Mouse (Mus musculus) hindbrain, embryonic 14.5 days (tissue): ENCODE measurements at regions not wholly inside any gene's neighbourhood (a gene's known extent, or its start where the extent isn't known, plus 50 kb on each side); places are given as distances from the start of the nearest gene placed in this dataset.
"Not testable (repeated sequence)": the region's sequence is repeated elsewhere in the genome, so short reads cannot be mapped to it uniquely, and the experiment has no call there.

Source experiments
- ATAC-seq: fragments of 200-750 bp; cut with Nextera tagmentation; 2 replicates; pipeline ENCODE4 v1.8.0; 2017; ENCODE audit warnings: moderate number of reproducible peaks, mild to moderate bottlenecking, moderate TSS enrichment, moderate library complexity; ENCODE audit not compliant: low FRiP score
- DNase-seq: peaks from one replicate; pipeline ENCODE4 v3.0.0-alpha.2; 2015; ENCODE audit warnings: low spot score
- H3K27ac ChIP-seq: fragments of 300-500 bp; sonication (generic); 2 replicates; pipeline ENCODE4 v1.5.1; 2014; ENCODE audit warnings: mild to moderate bottlenecking, moderate library complexity
- H3K27me3 ChIP-seq: fragments of 300-500 bp; sonication (generic); 2 replicates; pipeline ENCODE4 v1.6.1; 2014; ENCODE audit warnings: mild to moderate bottlenecking, low read length, mixed read lengths; ENCODE audit not compliant: control insufficient read depth, insufficient read depth
- H3K36me3 ChIP-seq: fragments of 300-500 bp; sonication (generic); replicated peaks from 2 replicates; pipeline ENCODE4 v1.6.1; 2014; ENCODE audit not compliant: control insufficient read depth, insufficient read depth
- H3K4me1 ChIP-seq: fragments of 300-500 bp; sonication (generic); replicated peaks from 2 replicates; pipeline ENCODE4 v1.6.1; 2014; ENCODE audit warnings: antibody characterized with exemption, low read length, mixed read lengths; ENCODE audit not compliant: control insufficient read depth, insufficient read depth
- H3K4me2 ChIP-seq: fragments of 300-500 bp; sonication (generic); replicated peaks from 2 replicates; pipeline ENCODE4 v1.6.1; 2014; ENCODE audit warnings: mild to moderate bottlenecking, moderate library complexity
- H3K4me3 ChIP-seq: fragments of 300-500 bp; sonication (generic); replicated peaks from 2 replicates; pipeline ENCODE4 v1.5.1; 2014; ENCODE audit warnings: mild to moderate bottlenecking, low read length
- H3K9ac ChIP-seq: fragments of 300-500 bp; sonication (generic); 2 replicates; pipeline ENCODE4 v1.6.1; 2014
- H3K9me3 ChIP-seq: fragments of 300-500 bp; sonication (generic); 2 replicates; pipeline ENCODE4 v1.6.1; 2016; ENCODE audit warnings: low read length; ENCODE audit not compliant: control insufficient read depth
- WGBS: fragments of 180-500 bp; shearing (Covaris S2); extraction: QIAGEN DNeasy Blood & Tissue Kit; methylation state at CpG from one replicate; pipeline ENCODE4 v1.1.7; 2014; 5-methylcytosine and 5-hydroxymethylcytosine counted together

DNA sequence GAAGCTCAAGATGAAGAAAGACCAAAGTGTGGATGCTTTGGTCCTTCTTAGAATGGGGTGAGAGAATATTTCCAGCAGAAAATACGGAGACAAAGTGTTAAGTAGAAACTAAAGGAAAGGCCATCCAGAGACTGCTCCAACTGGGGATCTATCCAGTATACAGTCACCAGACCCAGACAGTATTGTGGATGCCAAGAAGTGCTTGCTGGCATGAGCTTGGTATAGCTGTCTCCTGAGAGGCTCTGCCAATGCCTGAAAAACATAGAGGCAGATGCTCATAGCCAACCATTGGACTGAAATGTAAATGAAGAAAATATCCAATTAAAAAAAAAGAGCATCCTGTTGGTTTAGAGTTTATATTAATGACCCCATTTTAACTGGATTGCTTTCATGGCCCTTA lies 253.8 kb downstream of the Gm8797 start:
- WGBS, result 93% methylated on average over 1 of the region's 1 CpGs
- Histone ChIP-seq H3K27ac (no peak overlapping the region), H3K4me2 (no peak overlapping the region), H3K27me3 (no peaks in the 10 kb centered on the region), H3K9ac (no peak overlapping the region), H3K36me3 (no peaks in the 10 kb centered on the region), H3K4me1 (no peaks in the 10 kb centered on the region), H3K9me3 (no peaks in the 10 kb centered on the region), H3K4me3 (no peak overlapping the region)
- no peak for DNase-seq
- no peak for ATAC-seq

DNA sequence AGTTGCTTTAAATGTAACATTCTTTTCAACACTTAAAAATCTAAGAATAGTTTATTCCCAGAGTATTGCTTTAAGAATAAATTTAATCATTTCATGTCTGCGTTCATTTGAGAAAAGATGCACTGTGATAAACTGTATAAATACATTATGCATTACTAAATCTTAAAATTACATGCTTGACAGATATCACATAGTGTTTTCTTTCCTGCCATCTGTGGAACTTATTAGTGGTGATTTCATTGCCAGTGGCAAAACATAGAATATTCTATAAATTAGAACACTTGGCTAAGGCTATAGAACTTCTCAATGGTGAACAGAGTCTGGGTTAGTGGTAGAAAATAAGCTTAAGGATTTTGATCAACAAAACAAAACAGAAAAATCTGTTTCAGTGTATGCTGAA lies 268.1 kb downstream of the Gm8797 start:
- DNase-seq, result no peak
- H3K4me3 ChIP-seq, result no peak overlapping the region
- ATAC-seq, result no peak
- WGBS, result 73% methylated on average over 1 of the region's 1 CpGs
- H3K4me2 ChIP-seq, result no peak overlapping the region
- H3K27me3 ChIP-seq, result no peaks in the 10 kb centered on the region
- H3K4me1 ChIP-seq, result no peaks in the 10 kb centered on the region
- no peak overlapping the region for H3K27ac ChIP-seq
- no peaks in the 10 kb centered on the region for H3K9me3 ChIP-seq
- H3K9ac ChIP-seq, result no peak overlapping the region
- H3K36me3 ChIP-seq, result no peaks in the 10 kb centered on the region

GRCm38 (mm10) chr3:6041325-6041724 lies 290.7 kb downstream of the Gm8797 start:
- H3K4me2 ChIP-seq, H3K27ac ChIP-seq, H3K27me3 ChIP-seq, H3K4me1 ChIP-seq, ATAC-seq, H3K4me3 ChIP-seq, H3K9ac ChIP-seq, H3K36me3 ChIP-seq, DNase-seq, H3K9me3 ChIP-seq: not testable (repeated sequence)
- WGBS, result 76% methylated on average over 3 of the region's 3 CpGs

GRCm38 (mm10) chr3:6049472-6050045 lies 299.0 kb downstream of the Gm8797 start:
- Histone ChIP-seq H3K36me3 (no peaks in the 10 kb centered on the region), H3K27ac (no peak overlapping the region), H3K4me3 (no peak overlapping the region), H3K9me3 (no peaks in the 10 kb centered on the region), H3K9ac (no peak overlapping the region), H3K4me2 (no peak overlapping the region), H3K4me1 (no peaks in the 10 kb centered on the region), H3K27me3 (no peaks in the 10 kb centered on the region)
- no peak for DNase-seq
- no peak for ATAC-seq
- 94% methylated on average over 4 of the region's 4 CpGs for WGBS

DNA sequence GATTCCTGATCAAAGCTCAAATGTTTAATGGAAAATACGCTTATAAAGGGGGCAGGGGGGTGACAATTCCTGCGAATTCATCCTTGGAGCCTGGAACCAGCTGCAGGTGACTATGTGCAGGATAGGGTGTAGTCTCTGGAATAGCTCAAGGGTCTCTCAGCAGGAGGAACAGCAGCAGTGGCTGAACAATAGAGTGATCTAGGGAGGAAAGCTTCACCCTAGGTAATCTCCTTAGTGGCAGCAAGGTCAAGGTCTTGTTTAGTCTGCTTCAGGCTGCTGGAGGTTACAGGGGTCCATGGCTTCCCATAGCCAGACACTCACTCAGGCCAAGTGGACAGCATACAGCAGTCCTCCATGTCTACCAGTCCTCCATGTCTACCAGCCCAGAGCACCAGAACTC lies 301.3 kb downstream of the Gm8797 start:
- Histone ChIP-seq H3K27me3 (no peaks in the 10 kb centered on the region), H3K9ac (no peak overlapping the region), H3K36me3 (no peaks in the 10 kb centered on the region), H3K4me3 (no peak overlapping the region), H3K27ac (no peak overlapping the region), H3K9me3 (no peaks in the 10 kb centered on the region), H3K4me2 (no peak overlapping the region), H3K4me1 (no peaks in the 10 kb centered on the region)
- no peak for ATAC-seq
- 87% methylated on average over 2 of the region's 2 CpGs for WGBS
- no peak for DNase-seq

- no peak overlapping the region for H3K4me2 ChIP-seq
- ATAC-seq (no peak), DNase-seq (no peak)
- no peak overlapping the region for H3K4me3 ChIP-seq
- no peak overlapping the region for H3K9ac ChIP-seq
- H3K4me1 ChIP-seq, result no peaks in the 10 kb centered on the region
- no peaks in the 10 kb centered on the region for H3K9me3 ChIP-seq
- no peaks in the 10 kb centered on the region for H3K36me3 ChIP-seq
- no peaks in the 10 kb centered on the region for H3K27me3 ChIP-seq
- H3K27ac ChIP-seq, result no peak overlapping the region
- WGBS, result 27% methylated on average over 1 of the region's 1 CpGs
These were observed 333.2 kb downstream of the Gm8797 start for GRCm38 (mm10) chr3:6083855-6084254.

DNA sequence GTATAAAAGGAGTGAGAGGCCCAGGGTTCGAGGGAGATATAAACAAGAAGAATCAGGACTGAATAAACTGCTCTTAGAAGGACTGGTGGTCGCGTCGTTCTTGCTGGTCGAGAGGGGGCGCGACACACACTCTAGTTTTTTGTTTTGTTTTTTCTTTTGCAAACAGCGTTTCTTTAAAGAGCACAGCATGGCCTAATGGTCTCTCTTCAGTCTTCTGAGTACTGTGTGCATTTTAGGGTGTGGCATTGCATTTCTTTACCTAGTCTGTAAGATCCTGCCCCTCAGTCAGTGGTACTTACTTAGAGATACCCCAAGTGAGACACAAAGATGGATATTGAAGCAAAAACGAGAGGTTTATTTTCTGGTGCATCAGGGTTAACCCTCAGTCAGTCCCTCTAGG lies 336.7 kb downstream of the Gm8797 start:
- Histone ChIP-seq H3K4me2 (no peak overlapping the region), H3K4me3 (no peak overlapping the region), H3K9me3 (no peaks in the 10 kb centered on the region), H3K9ac (no peak overlapping the region), H3K4me1 (no peaks in the 10 kb centered on the region), H3K36me3 (no peaks in the 10 kb centered on the region), H3K27ac (no peak overlapping the region), H3K27me3 (no peaks in the 10 kb centered on the region)
- DNase-seq (no peak), ATAC-seq (no peak)
- 81% methylated on average over 9 of the region's 9 CpGs for WGBS

- WGBS, result 81% methylated on average over 2 of the region's 2 CpGs
- ATAC-seq, result no peak
- H3K36me3 ChIP-seq, result no peaks in the 10 kb centered on the region
- H3K4me1 ChIP-seq, result no peaks in the 10 kb centered on the region
- H3K9me3 ChIP-seq, result no peaks in the 10 kb centered on the region
- no peak for DNase-seq
- H3K4me2 ChIP-seq, result no peak overlapping the region
- H3K27me3 ChIP-seq, result no peaks in the 10 kb centered on the region
- no peak overlapping the region for H3K4me3 ChIP-seq
- H3K9ac ChIP-seq, result no peak overlapping the region
- H3K27ac ChIP-seq, result no peak overlapping the region
These were observed 343.3 kb downstream of the Gm8797 start for GRCm38 (mm10) chr3:6093931-6094330.

DNA sequence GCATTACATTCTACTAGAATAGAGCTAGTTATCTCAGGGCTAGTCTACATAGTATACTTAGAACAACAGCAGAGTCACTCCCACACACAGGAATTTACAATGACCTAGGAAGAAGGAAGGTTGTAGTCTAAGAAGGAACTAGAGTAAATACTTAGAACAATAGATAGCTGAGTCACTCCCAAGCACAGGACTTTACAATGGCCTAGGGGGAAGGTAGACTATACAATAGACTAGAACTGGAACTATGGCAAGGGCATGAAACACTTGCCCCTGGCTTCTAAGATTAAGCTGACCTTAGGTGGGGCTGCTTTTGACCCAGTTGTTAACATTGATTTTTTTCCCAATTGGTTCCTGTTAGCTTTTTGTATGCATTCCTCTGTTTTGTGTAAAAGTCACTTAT lies 343.8 kb downstream of the Gm8797 start:
- H3K27me3 ChIP-seq, DNase-seq, H3K27ac ChIP-seq, H3K9me3 ChIP-seq, H3K4me1 ChIP-seq, H3K9ac ChIP-seq, H3K4me2 ChIP-seq, H3K4me3 ChIP-seq, ATAC-seq, H3K36me3 ChIP-seq: not testable (repeated sequence)

- Histone ChIP-seq H3K4me1 (no peaks in the 10 kb centered on the region), H3K4me3 (no peak overlapping the region), H3K27me3 (no peaks in the 10 kb centered on the region), H3K9ac (no peak overlapping the region), H3K36me3 (no peaks in the 10 kb centered on the region), H3K9me3 (no peaks in the 10 kb centered on the region), H3K4me2 (no peak overlapping the region), H3K27ac (no peak overlapping the region)
- DNase-seq (no peak), ATAC-seq (no peak)
- 75% methylated on average over 4 of the region's 4 CpGs for WGBS
These were observed 350.3 kb downstream of the Gm8797 start for GRCm38 (mm10) chr3:6100863-6101262.
